Mouse (Mus musculus) thymus, adult 2 months (tissue): ENCODE measurements around the gene Sec16a. TPM values are rescaled to one million over a fixed set of nuclear protein-coding genes. Genes with fewer than 3 reads are reported as not detected.

Experiments
- DNase-seq: peaks from one replicate; pipeline ENCODE4 v3.0.0; 2021
- H3K27ac ChIP-seq: fragments of 200-500 bp; 2 replicates; pipeline ENCODE4 v1.5.1; 2012; ENCODE audit warnings: low read length, control low read depth; ENCODE audit not compliant: control insufficient read depth, insufficient read depth
- H3K27me3 ChIP-seq: fragments of 200-500 bp; 2 replicates; pipeline ENCODE4 v1.6.1; 2012; ENCODE audit warnings: mild to moderate bottlenecking, low read length, moderate library complexity, mixed read lengths; ENCODE audit not compliant: control insufficient read depth, insufficient read depth
- H3K36me3 ChIP-seq: fragments of 200-500 bp; 2 replicates; pipeline ENCODE4 v1.6.1; 2012; ENCODE audit warnings: mild to moderate bottlenecking, low read length, moderate library complexity; ENCODE audit not compliant: control insufficient read depth, insufficient read depth
- H3K4me1 ChIP-seq: fragments of 200-500 bp; replicated peaks from 2 replicates; pipeline ENCODE4 v1.6.1; 2012; ENCODE audit warnings: low read length; ENCODE audit not compliant: control insufficient read depth, insufficient read depth
- H3K4me3 ChIP-seq: fragments of 200-500 bp; 2 replicates; pipeline ENCODE4 v1.5.1; 2012; ENCODE audit warnings: mild to moderate bottlenecking, low read length, control low read depth, moderate library complexity; ENCODE audit not compliant: control insufficient read depth, insufficient read depth
- CTCF ChIP-seq: fragments of 200-500 bp; IDR thresholded peaks from 2 replicates; pipeline ENCODE4 v1.5.1; 2012; ENCODE audit warnings: mild to moderate bottlenecking, control low read depth, low read length, moderate library complexity, borderline replicate concordance; ENCODE audit not compliant: control insufficient read depth, poor library complexity, insufficient read depth; ENCODE audit errors: extremely low read depth
- POLR2A ChIP-seq: fragments of 200-500 bp; IDR thresholded peaks from 2 replicates; pipeline ENCODE4 v1.6.1; 2012; ENCODE audit warnings: mild to moderate bottlenecking, low read length, control low read depth, moderate library complexity; ENCODE audit not compliant: control insufficient read depth, poor library complexity, insufficient read depth; ENCODE audit errors: extremely low read depth
- WGBS: fragments of 180-500 bp; shearing (Covaris S2); methylation state at CpG from one replicate; pipeline ENCODE4 v1.1.7; 2018; 5-methylcytosine and 5-hydroxymethylcytosine counted together
- polyA plus RNA-seq: library from polyadenylated mRNA; depleted of rRNA; stranded (reverse); fragments of >200 nt; gene quantifications from 2 replicates; pipeline ENCODE4 v1.2.3, GENCODE M21; 2012; rRNA removed

The Sec16a gene
- polyA plus RNA-seq, 1 experiment: 129 TPM

DNA sequence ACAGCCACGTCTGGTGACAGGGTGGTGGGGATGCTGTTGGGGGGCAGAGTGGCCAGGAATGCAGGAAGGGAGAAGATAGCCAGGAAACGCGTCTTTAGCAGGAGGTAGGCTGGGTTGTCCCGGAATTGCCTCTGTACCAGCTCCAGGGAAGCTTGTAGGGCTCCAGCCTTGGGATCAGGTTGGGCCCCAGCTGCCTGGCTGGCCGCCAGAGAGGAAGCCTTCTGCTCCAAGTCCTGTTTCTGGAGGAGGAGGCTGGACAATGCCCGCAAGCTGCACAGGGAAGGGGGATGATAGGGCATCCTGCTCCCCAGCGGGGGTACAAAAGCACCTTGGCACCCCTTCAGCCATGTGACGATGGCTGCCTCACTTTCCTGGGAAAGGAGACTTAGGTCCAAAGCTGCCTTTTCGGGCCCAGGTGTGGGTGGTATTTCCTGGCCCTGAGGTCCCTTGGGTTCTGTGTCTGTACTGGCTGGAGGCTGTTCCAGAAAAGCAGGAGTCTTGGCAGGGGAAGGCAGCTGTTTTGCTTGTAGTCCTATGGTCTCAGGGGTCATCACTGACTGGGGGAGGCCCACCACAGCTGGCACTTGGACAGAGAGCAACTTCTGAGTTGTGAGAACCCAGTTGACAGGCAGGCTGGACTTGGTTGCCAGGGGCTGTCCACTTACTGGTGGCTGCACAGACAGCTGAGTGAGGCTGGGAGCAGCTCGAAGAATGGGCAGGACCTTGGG, 80.1 kb downstream of the Sec16a start:
- 89% methylated on average over 10 of the region's 10 CpGs for WGBS
- no peak for TF ChIP-seq CTCF
- no peak for TF ChIP-seq POLR2A
- peaks cover 21% of the 10 kb centered on the region; the same call in 1 of the 2 replicates for H3K36me3 ChIP-seq
- no peak overlapping the region for H3K4me3 ChIP-seq
- no peak for DNase-seq
- H3K27ac ChIP-seq: no peak overlapping the region
- H3K27me3 ChIP-seq: no peaks in the 10 kb centered on the region
- H3K4me1 ChIP-seq: peaks cover 5% of the 10 kb centered on the region

DNA sequence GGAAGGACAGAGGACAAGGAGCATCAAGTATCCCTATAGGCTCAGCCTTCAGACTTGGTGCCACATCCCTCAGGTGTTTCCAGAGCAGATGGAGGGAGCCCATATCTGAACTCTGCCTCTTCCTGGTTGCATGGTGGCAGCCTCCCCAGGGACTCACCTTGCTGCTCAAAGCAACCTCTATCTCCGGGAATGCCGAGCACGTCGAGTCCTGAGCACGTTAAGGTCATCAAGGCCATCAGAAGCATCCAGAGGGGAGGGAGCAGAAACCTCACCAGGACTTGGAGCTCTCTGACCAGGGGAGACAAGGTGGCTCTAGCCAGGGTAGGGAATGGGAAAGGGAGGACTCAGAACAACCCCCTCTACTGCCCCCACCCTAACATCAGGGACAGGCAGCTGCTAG, 81.5 kb downstream of the Sec16a start:
- Histone ChIP-seq H3K27ac (no peak overlapping the region), H3K4me1 (peaks cover 10% of the 10 kb centered on the region), H3K36me3 (peaks cover 13% of the 10 kb centered on the region; the same call in 1 of the 2 replicates), H3K27me3 (no peaks in the 10 kb centered on the region), H3K4me3 (no peak overlapping the region)
- DNase-seq: no peak
- TF ChIP-seq POLR2A (no peak), CTCF (no peak)
- WGBS: 98% methylated on average over 5 of the region's 5 CpGs

DNA sequence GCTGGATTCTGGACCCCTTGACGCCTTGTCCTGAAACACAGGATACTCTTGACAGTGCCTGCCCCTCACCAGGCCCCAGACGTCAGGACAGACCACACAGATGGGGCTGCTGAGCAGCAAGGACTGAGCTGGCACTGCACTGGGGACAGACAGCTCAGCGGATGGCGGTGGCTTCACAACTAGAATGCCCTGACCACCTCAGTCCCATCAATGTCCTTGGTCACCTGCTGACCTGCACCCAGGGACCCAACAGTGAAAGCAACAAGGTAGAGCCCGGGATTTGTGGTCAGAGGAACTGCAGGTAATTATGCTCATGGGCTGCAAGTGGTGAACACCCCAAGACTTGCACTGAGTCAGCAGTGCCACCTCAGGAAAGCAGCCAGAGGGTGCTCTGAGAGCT, 82.0 kb downstream of the Sec16a start:
- Histone ChIP-seq H3K4me1 (peaks cover 10% of the 10 kb centered on the region), H3K27me3 (no peaks in the 10 kb centered on the region), H3K4me3 (no peak overlapping the region), H3K36me3 (peaks cover 10% of the 10 kb centered on the region; the same call in 1 of the 2 replicates), H3K27ac (no peak overlapping the region)
- TF ChIP-seq POLR2A (no peak), CTCF (no peak)
- 96% methylated on average over 5 of the region's 5 CpGs for WGBS
- DNase-seq: no peak

DNA sequence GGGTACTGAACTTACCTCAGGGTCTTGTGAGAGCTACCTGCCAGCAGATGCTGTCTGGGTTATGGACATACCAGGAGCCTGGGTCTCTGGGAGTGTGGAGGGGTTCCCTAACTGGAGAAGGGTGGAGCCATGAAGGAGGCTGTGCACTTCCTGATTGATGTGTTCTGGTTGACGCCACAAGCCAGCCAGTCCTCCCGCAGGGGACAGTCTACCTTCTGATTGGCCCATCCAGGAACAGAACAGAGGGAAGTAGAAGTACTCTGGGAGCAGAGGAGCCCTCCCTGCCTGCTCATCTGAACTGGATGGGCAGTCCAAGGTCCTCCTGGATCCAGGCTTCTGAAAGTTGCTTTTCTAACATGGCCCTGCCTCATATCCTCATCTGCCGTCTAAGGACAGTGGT, 84.2 kb downstream of the Sec16a start, which contains the start of gene Card9:
Gene Card9, minus strand, starts transcription at position 147 of the 400 bp plus-strand sequence.
- Histone ChIP-seq H3K27ac (no peak within 1 kb of the TSS), H3K4me1 (peaks cover 30% of the 10 kb centered on the region), H3K4me3 (no peak within 1 kb of the TSS), H3K36me3 (peaks cover 4% of the 10 kb centered on the region; the same call in 1 of the 2 replicates), H3K27me3 (no peaks in the 10 kb centered on the region)
- DNase-seq: no peak
- WGBS: 53% methylated on average over 3 of the region's 3 CpGs
- TF ChIP-seq POLR2A (no peak), CTCF (no peak)

DNA sequence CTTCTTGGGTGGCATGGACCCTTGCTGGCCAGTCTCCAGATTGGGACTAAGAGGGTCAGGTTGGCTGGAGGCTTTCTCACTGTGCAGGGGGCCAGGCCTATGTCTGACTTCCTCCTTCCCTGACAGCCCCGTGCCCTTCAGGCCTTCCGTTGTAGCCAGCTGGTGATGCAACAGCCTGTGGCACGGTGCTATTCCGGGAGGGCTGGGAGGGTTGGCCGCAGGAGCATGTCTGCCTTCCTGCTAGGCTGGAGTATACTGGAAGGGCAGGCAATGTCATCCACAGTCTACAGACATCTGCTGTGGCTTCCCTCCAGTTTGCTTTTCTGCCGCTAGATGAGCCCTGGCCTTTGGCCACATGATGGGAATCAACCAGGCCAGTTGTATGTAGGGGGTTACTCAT, 85.0 kb downstream of the Sec16a start:
- WGBS: 46% methylated on average over 6 of the region's 6 CpGs
- Histone ChIP-seq H3K4me1 (peaks cover 35% of the 10 kb centered on the region), H3K36me3 (no peaks in the 10 kb centered on the region), H3K4me3 (no peak overlapping the region), H3K27ac (no peak overlapping the region), H3K27me3 (no peaks in the 10 kb centered on the region)
- DNase-seq: no peak
- no peak for TF ChIP-seq POLR2A
- TF ChIP-seq CTCF: no peak

Other genes with a start within 250 kb of the Sec16a start
- 0.19 and 0.47 TPM in 2 replicates for gene Lhx3, start 236.9 kb downstream of the Sec16a start, polyA plus RNA-seq
- 18.3 and 22.7 TPM in 2 replicates for gene Qsox2, start 207.7 kb downstream of the Sec16a start, polyA plus RNA-seq
- gene Ccdc187, start 150.7 kb downstream of the Sec16a start, polyA plus RNA-seq: 0.19 and 0.23 TPM in 2 replicates
- gene Gpsm1, start 129.7 kb downstream of the Sec16a start, polyA plus RNA-seq: 39.7 and 57.7 TPM in 2 replicates
- 31.5 and 32.0 TPM in 2 replicates for gene Dnlz, start 93.1 kb downstream of the Sec16a start, polyA plus RNA-seq
- 39.1 and 51.0 TPM in 2 replicates for gene Card9, start 84.3 kb downstream of the Sec16a start, polyA plus RNA-seq
- 59.2 and 60.4 TPM in 2 replicates for gene Snapc4, start 64.6 kb downstream of the Sec16a start, polyA plus RNA-seq
- 216 and 228 TPM in 2 replicates for gene Entr1, start 55.9 kb downstream of the Sec16a start, polyA plus RNA-seq
- 50.5 and 55.2 TPM in 2 replicates for gene Pmpca, start 55.9 kb downstream of the Sec16a start, polyA plus RNA-seq
- gene Inpp5e, start 36.0 kb downstream of the Sec16a start, polyA plus RNA-seq: 46.3 and 47.4 TPM in 2 replicates
- 159 and 219 TPM in 2 replicates for gene Notch1, start 71.4 kb upstream of the Sec16a start, polyA plus RNA-seq
- 63.9 and 105 TPM in 2 replicates for gene Egfl7, start 134.8 kb upstream of the Sec16a start, polyA plus RNA-seq
- not detected in 2 replicates for gene Gm20532, start 141.4 kb upstream of the Sec16a start, polyA plus RNA-seq
- 89.3 and 137 TPM in 2 replicates for gene Agpat2, start 159.2 kb upstream of the Sec16a start, polyA plus RNA-seq
- 14.8 and 15.6 TPM in 2 replicates for gene Fam69b, start 183.2 kb upstream of the Sec16a start, polyA plus RNA-seq
- gene Lcn4, start 226.1 kb upstream of the Sec16a start, polyA plus RNA-seq: 0.85 and 1.3 TPM in 2 replicates